Mouse (Mus musculus) limb, embryonic 11.5 days (tissue): ENCODE data around the gene Sox12. TPM values are rescaled to one million over a fixed set of nuclear protein-coding genes. Genes with fewer than 3 reads are reported as not detected.

ENCODE experiments used
- ATAC-seq: fragments of 200-750 bp; cut with Nextera tagmentation; 2 replicates; pipeline ENCODE4 v1.8.0; 2017; ENCODE audit warnings: low read depth; ENCODE audit not compliant: insufficient number of reproducible peaks, low FRiP score, low TSS enrichment
- DNase-seq: peaks from one replicate; pipeline ENCODE4 v3.0.0-alpha.2; 2015; ENCODE audit warnings: low spot score
- H3K27ac ChIP-seq: fragments of 300-500 bp; sonication (generic); replicated peaks from 2 replicates; pipeline ENCODE4 v1.5.1; 2014; ENCODE audit warnings: low read depth, mild to moderate bottlenecking, low read length
- H3K27me3 ChIP-seq: fragments of 300-500 bp; sonication (generic); 2 replicates; pipeline ENCODE4 v1.6.1; 2014; ENCODE audit warnings: mild to moderate bottlenecking, low read length, mixed read lengths; ENCODE audit not compliant: control insufficient read depth, insufficient read depth
- H3K36me3 ChIP-seq: fragments of 300-500 bp; sonication (generic); 2 replicates; pipeline ENCODE4 v1.6.1; 2014; ENCODE audit warnings: mild to moderate bottlenecking, low read length, moderate library complexity, mixed read lengths; ENCODE audit not compliant: control insufficient read depth, insufficient read depth
- H3K4me1 ChIP-seq: fragments of 300-500 bp; sonication (generic); 2 replicates; pipeline ENCODE4 v1.6.1; 2014; ENCODE audit warnings: low read length, mixed read lengths; ENCODE audit not compliant: control insufficient read depth, insufficient read depth
- H3K4me2 ChIP-seq: fragments of 300-500 bp; sonication (generic); 2 replicates; pipeline ENCODE4 v1.6.1; 2014; ENCODE audit warnings: low read depth, mild to moderate bottlenecking, moderate library complexity; ENCODE audit not compliant: severe bottlenecking
- H3K4me3 ChIP-seq: fragments of 300-500 bp; sonication (generic); 2 replicates; pipeline ENCODE4 v1.5.1; 2014; ENCODE audit warnings: low read depth, low read length
- H3K9ac ChIP-seq: fragments of 300-500 bp; sonication (generic); 2 replicates; pipeline ENCODE4 v1.6.1; 2014; ENCODE audit warnings: mild to moderate bottlenecking, low read length
- H3K9me3 ChIP-seq: fragments of 300-500 bp; sonication (generic); 2 replicates; pipeline ENCODE4 v1.6.1; 2016; ENCODE audit warnings: low read length; ENCODE audit not compliant: control insufficient read depth
- WGBS: fragments of 180-500 bp; shearing (Covaris S2); extraction: QIAGEN DNeasy Blood & Tissue Kit; methylation state at CpG from one replicate; pipeline ENCODE4 v1.1.7; 2014; 5-methylcytosine and 5-hydroxymethylcytosine counted together
- polyA plus RNA-seq: library from polyadenylated mRNA; unstranded; fragments of >200 nt; fragmentation: Nextera tagmentation; extraction: Ambion mirVana; gene quantifications from 2 replicates; pipeline ENCODE4 v1.2.1, GENCODE M21; 2014

Sox12 gene
- polyA plus RNA-seq, 1 experiment from 2014 or later: 21.1 TPM

DNA sequence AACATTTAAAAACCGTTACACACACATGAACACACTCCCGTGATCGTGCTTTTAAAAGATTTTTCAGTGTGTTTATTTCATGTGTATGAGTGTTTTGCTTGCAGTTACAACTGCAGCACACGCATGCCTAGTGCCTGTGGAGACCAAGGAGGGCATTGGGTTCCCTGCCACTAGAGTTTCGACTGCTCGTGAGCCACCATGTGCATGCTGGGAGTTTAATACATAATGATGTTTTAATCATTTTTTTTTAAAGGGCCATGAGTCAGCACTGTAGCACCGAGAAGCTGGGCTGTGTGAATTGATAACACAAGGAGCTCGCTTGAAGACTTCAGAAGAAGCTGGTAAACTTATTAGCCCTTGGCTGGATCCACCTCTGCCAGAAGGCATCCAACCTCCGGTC is 24.3 kb downstream of the Sox12 start:
- 82% methylated on average over 9 of the region's 9 CpGs for WGBS
- Histone ChIP-seq H3K36me3 (no peaks in the 10 kb centered on the region), H3K4me3 (no peak overlapping the region), H3K27ac (no peak overlapping the region), H3K9me3 (no peaks in the 10 kb centered on the region), H3K4me1 (peaks cover 19% of the 10 kb centered on the region; the same call in 1 of the 2 replicates), H3K9ac (no peak overlapping the region), H3K27me3 (peaks cover 3% of the 10 kb centered on the region; the same call in 1 of the 2 replicates), H3K4me2 (no peak overlapping the region)
- DNase-seq: no peak
- no peak for ATAC-seq

DNA sequence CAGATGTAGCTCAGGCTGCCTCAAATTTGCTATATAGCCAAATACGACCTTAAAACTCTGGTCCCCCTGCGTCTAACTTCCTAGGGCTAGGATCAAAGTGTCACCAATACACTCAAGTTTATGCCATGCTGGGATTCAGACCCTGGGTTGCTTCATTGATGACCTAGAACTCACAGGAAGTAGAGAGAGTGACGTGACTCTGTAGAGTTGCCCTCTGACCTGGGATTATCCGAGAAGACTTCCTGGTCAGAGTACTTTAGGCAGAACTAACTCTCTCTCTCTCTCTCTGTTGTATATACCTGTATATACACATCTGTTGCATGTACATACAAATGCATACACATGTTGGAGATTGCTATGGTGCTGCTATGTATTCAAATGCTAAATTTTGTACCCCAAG is 25.2 kb downstream of the Sox12 start:
- Histone ChIP-seq H3K9me3 (no peaks in the 10 kb centered on the region), H3K4me1 (peaks cover 19% of the 10 kb centered on the region; the same call in 1 of the 2 replicates), H3K4me2 (no peak overlapping the region), H3K36me3 (no peaks in the 10 kb centered on the region), H3K27me3 (peaks cover 3% of the 10 kb centered on the region; the same call in 1 of the 2 replicates), H3K4me3 (no peak overlapping the region), H3K27ac (no peak overlapping the region), H3K9ac (no peak overlapping the region)
- ATAC-seq (no peak), DNase-seq (no peak)
- 70% methylated on average over 4 of the region's 4 CpGs for WGBS

DNA sequence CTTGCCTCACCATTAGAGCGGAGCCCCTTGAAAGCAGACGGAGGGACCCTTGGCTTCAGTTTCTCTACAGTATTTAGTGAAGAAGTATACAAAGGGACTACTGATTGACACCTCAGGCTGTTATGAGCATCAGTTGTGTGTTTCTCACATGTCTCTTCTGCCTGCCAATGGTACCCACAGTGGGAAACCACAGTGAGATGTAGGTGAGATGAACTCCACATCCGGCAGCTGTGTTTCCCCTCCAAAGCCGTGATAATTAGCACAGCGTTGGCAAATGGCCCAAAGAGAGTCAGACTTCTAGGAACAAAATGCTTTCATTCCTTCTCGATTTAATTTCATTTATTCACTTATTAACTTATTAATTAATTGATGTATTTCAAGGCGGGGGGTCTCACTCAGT is 25.8 kb downstream of the Sox12 start:
- Histone ChIP-seq H3K36me3 (no peaks in the 10 kb centered on the region), H3K4me2 (no peak overlapping the region), H3K9ac (no peak overlapping the region), H3K4me3 (no peak overlapping the region), H3K27ac (no peak overlapping the region), H3K4me1 (peaks cover 19% of the 10 kb centered on the region; the same call in 1 of the 2 replicates), H3K27me3 (peaks cover 3% of the 10 kb centered on the region; the same call in 1 of the 2 replicates), H3K9me3 (no peaks in the 10 kb centered on the region)
- 85% methylated on average over 7 of the region's 7 CpGs for WGBS
- DNase-seq: no peak
- ATAC-seq: no peak

DNA sequence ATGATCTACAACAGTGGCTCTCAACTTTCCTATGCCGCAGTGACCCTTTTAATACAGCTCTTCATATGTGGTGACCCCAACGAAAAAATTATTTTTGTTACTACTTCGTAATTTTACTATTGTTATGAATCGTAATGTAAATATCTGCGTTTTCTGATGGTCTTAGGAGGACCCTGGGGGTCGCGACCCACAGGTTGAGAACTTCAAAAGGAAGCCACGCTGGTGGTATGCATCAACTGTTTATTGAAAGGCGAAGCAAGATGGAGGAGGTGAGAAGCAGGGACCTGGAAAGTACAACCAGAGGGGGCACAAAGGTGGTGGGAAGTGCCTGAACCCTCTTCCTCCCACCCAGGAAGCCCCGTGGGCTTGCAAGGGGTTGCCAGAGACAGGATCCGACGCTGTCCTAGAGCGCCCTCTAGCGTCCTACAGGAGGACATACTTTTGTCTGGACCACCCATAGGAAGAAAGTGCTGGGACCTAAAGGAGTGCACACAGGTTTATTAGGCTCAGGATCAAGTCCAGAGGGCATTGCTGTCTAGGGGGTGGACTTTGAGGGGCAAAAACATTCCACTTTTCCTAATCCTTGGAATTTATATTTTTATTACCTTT is 29.2 kb downstream of the Sox12 start:
- H3K4me2 ChIP-seq: no peak overlapping the region
- H3K27me3 ChIP-seq: no peaks in the 10 kb centered on the region
- H3K9me3 ChIP-seq: no peaks in the 10 kb centered on the region
- 30% methylated on average over 14 of the region's 14 CpGs for WGBS
- 0 out of 2 replicates have a peak, but pooled peaks cover 2% of the 10 kb centered on the region for H3K4me1 ChIP-seq
- H3K27ac ChIP-seq: no peak overlapping the region
- no peak overlapping the region for H3K4me3 ChIP-seq
- ATAC-seq (no peak), DNase-seq (peak; percentile 80)
- H3K36me3 ChIP-seq: no peaks in the 10 kb centered on the region
- H3K9ac ChIP-seq: no peak overlapping the region

DNA sequence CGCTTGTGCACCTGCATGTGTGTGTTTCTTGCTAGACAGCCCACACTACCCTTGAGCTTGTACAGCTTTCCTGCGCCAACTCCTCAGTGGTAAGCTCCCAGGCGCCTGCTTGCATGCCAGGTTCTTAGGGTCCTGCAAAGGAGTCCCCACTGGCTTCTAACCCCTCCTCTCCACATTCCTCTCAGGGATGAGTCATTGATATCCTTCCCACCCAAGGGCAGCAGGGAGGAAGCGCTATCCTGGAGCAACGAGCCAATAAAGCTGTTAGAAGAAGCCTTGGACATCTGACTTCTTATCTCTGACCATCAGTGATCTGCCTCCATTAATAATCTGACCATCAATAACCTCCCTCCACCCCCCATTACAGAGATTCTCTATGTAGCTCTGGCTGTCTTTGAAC is 29.9 kb downstream of the Sox12 start:
- Histone ChIP-seq H3K4me1 (0 out of 2 replicates have a peak, but pooled peaks cover 2% of the 10 kb centered on the region), H3K36me3 (no peaks in the 10 kb centered on the region), H3K27me3 (no peaks in the 10 kb centered on the region), H3K27ac (no peak overlapping the region), H3K4me2 (no peak overlapping the region), H3K9ac (no peak overlapping the region), H3K9me3 (no peaks in the 10 kb centered on the region), H3K4me3 (no peak overlapping the region)
- WGBS: 78% methylated on average over 5 of the region's 5 CpGs
- no peak for DNase-seq
- ATAC-seq: no peak

DNA sequence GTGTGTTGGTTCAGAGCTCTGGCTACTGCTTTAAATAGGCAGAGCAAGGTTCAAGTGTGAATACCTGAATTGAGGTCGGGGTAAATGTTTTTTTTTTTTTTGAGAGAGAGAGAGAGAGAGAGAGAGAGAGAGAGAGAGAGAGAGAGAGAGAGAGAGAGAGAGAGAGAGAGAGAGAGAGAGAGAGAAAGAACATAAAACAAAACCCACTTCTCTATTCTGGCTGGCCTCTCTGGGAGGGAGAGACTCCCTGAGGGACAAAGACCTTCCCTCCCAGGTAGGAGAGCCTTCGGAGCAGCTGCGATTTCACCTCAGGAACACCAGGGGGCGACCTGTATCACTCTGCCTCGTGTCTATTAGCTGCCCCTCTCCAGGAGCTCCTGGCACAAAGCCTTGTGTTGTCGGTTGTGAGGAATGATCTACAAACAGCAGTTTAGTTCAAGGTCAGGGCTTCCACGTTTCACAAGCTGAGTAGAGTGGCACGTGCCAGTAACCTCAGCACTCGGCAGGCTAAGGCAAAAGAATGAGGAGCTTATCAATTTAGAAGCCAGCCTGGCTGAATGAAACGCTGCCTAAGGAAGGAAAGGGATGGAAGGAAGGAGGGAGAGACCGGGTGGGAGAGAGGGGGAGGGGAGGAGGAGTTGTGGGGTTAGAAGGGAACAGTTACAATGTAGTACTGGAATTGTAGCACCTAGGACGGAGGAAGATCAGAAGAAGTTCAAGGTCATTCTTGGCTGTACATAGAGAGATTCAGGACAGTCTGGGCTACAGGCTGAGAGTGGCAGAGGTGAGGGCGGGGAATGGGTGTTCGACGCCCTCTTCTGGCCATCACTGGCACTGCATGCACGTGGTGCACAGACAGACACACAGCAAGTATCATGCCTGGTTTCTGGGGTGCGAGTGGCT is 34.4 kb downstream of the Sox12 start:
- WGBS: 12% methylated on average over 17 of the region's 17 CpGs
- Histone ChIP-seq H3K9me3 (no peaks in the 10 kb centered on the region), H3K4me1 (no peaks in the 10 kb centered on the region), H3K9ac (no peak overlapping the region), H3K27me3 (no peaks in the 10 kb centered on the region), H3K36me3 (no peaks in the 10 kb centered on the region), H3K4me2 (no peak overlapping the region; the same call in 1 of the 2 replicates), H3K4me3 (no peak overlapping the region), H3K27ac (no peak overlapping the region)
- peak; percentile 36; the same call in 1 of the 2 replicates for ATAC-seq
- peak; percentile 86 for DNase-seq

DNA sequence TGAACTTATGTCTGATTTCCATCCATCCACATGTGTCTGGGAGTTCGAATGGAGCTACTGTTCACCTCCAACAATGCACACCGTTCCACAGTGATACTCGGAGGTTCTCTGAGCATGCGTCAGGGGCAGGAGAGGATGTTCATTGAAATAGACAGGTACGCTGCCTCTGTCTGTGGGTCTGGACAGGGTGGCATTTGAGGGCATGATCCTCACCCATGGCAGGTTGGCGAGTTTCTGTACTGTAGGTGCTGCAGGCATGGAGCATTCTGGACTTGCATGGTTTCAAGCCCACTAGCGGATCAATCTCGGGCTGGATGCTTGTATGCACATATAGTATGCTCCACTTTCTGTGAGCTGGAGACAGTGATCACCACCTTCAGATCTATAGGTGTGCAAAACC is 36.7 kb downstream of the Sox12 start:
- no peak for DNase-seq
- 88% methylated on average over 8 of the region's 8 CpGs for WGBS
- no peaks in the 10 kb centered on the region for H3K27me3 ChIP-seq
- no peaks in the 10 kb centered on the region for H3K4me1 ChIP-seq
- no peak overlapping the region for H3K4me3 ChIP-seq
- ATAC-seq: no peak
- no peaks in the 10 kb centered on the region for H3K36me3 ChIP-seq
- H3K9ac ChIP-seq: no peak overlapping the region
- H3K27ac ChIP-seq: no peak overlapping the region
- H3K9me3 ChIP-seq: no peaks in the 10 kb centered on the region
- H3K4me2 ChIP-seq: no peak overlapping the region

DNA sequence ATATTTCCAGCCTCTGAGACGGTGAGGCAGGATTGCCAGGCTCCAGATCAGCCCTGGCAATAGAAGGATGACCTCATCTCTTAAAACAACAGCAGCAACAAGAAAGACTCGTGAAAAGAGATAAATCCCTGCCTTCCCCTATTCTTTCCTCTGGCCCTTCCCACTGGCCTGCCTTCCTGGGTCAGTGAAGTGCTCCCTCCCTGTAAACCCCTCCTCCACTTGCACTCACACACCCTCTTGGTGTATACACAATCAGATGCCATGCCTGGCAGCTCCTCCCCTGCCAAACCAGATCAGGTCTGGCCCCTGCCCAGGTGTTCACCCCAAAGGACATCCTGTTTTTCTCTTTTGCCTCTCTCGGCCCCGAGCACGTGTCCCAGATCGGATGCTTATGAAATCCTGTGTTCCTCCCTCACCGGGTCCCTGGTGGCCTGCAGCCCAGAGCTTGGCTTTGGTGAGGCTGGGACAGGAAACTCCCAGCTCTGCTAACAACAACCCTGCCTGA is 37.5 kb downstream of the Sox12 start:
- no peaks in the 10 kb centered on the region for H3K9me3 ChIP-seq
- no peak for ATAC-seq
- 64% methylated on average over 7 of the region's 7 CpGs for WGBS
- no peaks in the 10 kb centered on the region for H3K4me1 ChIP-seq
- no peak overlapping the region for H3K9ac ChIP-seq
- no peaks in the 10 kb centered on the region for H3K27me3 ChIP-seq
- no peak overlapping the region for H3K4me3 ChIP-seq
- H3K36me3 ChIP-seq: no peaks in the 10 kb centered on the region
- no peak for DNase-seq
- H3K27ac ChIP-seq: no peak overlapping the region
- H3K4me2 ChIP-seq: no peak overlapping the region
